Mouse (Mus musculus): ENCODE results near the gene Ikbke. TPM values are rescaled to one million over a fixed set of nuclear protein-coding genes. Genes with fewer than 3 reads are reported as not detected.
A peak's percentile ranks its signal among the peaks of the same experiment; 100 is the strongest.

The Ikbke gene
- total and polyA plus RNA-seq, 2 experiments = 15.6 to 20.7 TPM

GRCm38 (mm10) chr1:131298171-131298570, 18.8 kb upstream of the Ikbke start:
- Histone ChIP-seq H3K4me1 (ENCODE audit: control insufficient read depth, insufficient read depth, low read length) (no peaks in the 10 kb centered on the region), H3K79me2 (ENCODE audit: control insufficient read depth, insufficient read depth, low read length) (no peaks in the 10 kb centered on the region), H3K27me3 (ENCODE audit: control insufficient read depth, insufficient read depth, low read length) (no peaks in the 10 kb centered on the region), H3K27ac (replicated peaks; ENCODE audit: insufficient read depth, low read depth, low read length) (no peak overlapping the region), H3K36me3 (ENCODE audit: control insufficient read depth, insufficient read depth, low read length) (peaks cover 14% of the 10 kb centered on the region), H3K9ac (ENCODE audit: low read depth, low read length) (no peak overlapping the region), H3K4me3 (ENCODE audit: insufficient read depth, low read depth, low read length) (no peak overlapping the region)
- 95% methylated on average over 9 of the region's 9 CpGs for WGBS
- no peak for TF ChIP-seq CTCF (IDR thresholded peaks at IDR 0.05; ENCODE audit: low read depth, low read length)
- no peak for DNase-seq (ENCODE audit: extremely low read depth, low read depth, low spot score)

DNA sequence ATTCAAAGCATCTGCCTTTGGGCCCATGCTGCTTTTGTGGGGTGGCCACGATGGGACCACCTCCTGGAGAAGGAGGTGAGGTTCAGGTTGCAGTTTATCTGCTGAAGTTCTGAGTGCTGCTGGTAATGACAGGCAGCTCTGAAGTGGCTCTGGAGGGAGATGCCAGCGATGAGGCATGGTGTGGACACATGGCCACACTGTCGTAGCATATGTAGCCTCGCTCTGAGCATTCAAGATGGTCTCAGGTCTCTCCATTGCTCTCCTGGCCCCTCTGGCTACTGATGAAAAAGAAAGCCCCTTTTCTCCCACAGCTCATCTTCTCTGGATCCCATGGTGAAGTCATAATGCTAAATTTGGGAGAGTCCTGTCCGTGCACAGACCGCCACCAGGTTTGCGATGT, 17.3 kb upstream of the Ikbke start:
- WGBS = 94% methylated on average over 7 of the region's 7 CpGs
- Histone ChIP-seq H3K79me2 (ENCODE audit: control insufficient read depth, insufficient read depth, low read length) (no peaks in the 10 kb centered on the region), H3K9ac (ENCODE audit: low read depth, low read length) (no peak overlapping the region), H3K4me3 (ENCODE audit: insufficient read depth, low read depth, low read length) (no peak overlapping the region), H3K27ac (replicated peaks; ENCODE audit: insufficient read depth, low read depth, low read length) (no peak overlapping the region), H3K27me3 (ENCODE audit: control insufficient read depth, insufficient read depth, low read length) (no peaks in the 10 kb centered on the region), H3K4me1 (ENCODE audit: control insufficient read depth, insufficient read depth, low read length) (no peaks in the 10 kb centered on the region), H3K36me3 (ENCODE audit: control insufficient read depth, insufficient read depth, low read length) (peaks cover 18% of the 10 kb centered on the region)
- TF ChIP-seq POLR2A (IDR thresholded peaks at IDR 0.05; ENCODE audit: extremely low read depth, insufficient read depth, low read length) = no peak
- no peak for TF ChIP-seq CTCF (IDR thresholded peaks at IDR 0.05; ENCODE audit: low read depth, low read length)
- no peak for DNase-seq (ENCODE audit: extremely low read depth, low read depth, low spot score)

GRCm38 (mm10) chr1:131295200-131295599, 15.8 kb upstream of the Ikbke start:
- no peaks in the 10 kb centered on the region for H3K27me3 ChIP-seq (ENCODE audit: control insufficient read depth, insufficient read depth, low read length)
- H3K4me3 ChIP-seq (ENCODE audit: insufficient read depth, low read depth, low read length) = no peak overlapping the region
- no peak overlapping the region for H3K27ac ChIP-seq (replicated peaks; ENCODE audit: insufficient read depth, low read depth, low read length)
- H3K79me2 ChIP-seq (ENCODE audit: control insufficient read depth, insufficient read depth, low read length) = no peaks in the 10 kb centered on the region
- peaks cover 18% of the 10 kb centered on the region for H3K36me3 ChIP-seq (ENCODE audit: control insufficient read depth, insufficient read depth, low read length)
- DNase-seq (ENCODE audit: extremely low read depth, low read depth, low spot score) = no peak
- TF ChIP-seq POLR2A (IDR thresholded peaks at IDR 0.05; ENCODE audit: extremely low read depth, insufficient read depth, low read length) (no peak), CTCF (IDR thresholded peaks at IDR 0.05; ENCODE audit: low read depth, low read length) (no peak)
- H3K9ac ChIP-seq (ENCODE audit: low read depth, low read length) = no peak overlapping the region
- no peaks in the 10 kb centered on the region for H3K4me1 ChIP-seq (ENCODE audit: control insufficient read depth, insufficient read depth, low read length)
- WGBS = 68% methylated on average over 8 of the region's 8 CpGs

- H3K4me3 ChIP-seq (ENCODE audit: insufficient read depth, low read depth, low read length) = no peak overlapping the region
- no peak overlapping the region for H3K27ac ChIP-seq (replicated peaks; ENCODE audit: insufficient read depth, low read depth, low read length)
- TF ChIP-seq POLR2A (IDR thresholded peaks at IDR 0.05; ENCODE audit: extremely low read depth, insufficient read depth, low read length) = no peak
- TF ChIP-seq CTCF (IDR thresholded peaks at IDR 0.05; ENCODE audit: low read depth, low read length) = no peak
- H3K9ac ChIP-seq (ENCODE audit: low read depth, low read length) = no peak overlapping the region
- DNase-seq (ENCODE audit: extremely low read depth, low read depth, low spot score) = no peak
- H3K27me3 ChIP-seq (ENCODE audit: control insufficient read depth, insufficient read depth, low read length) = no peaks in the 10 kb centered on the region
- peaks cover 12% of the 10 kb centered on the region for H3K36me3 ChIP-seq (ENCODE audit: control insufficient read depth, insufficient read depth, low read length)
- H3K79me2 ChIP-seq (ENCODE audit: control insufficient read depth, insufficient read depth, low read length) = no peaks in the 10 kb centered on the region
- no peaks in the 10 kb centered on the region for H3K4me1 ChIP-seq (ENCODE audit: control insufficient read depth, insufficient read depth, low read length)
- 75% methylated on average over 2 of the region's 2 CpGs for WGBS
Observed at GRCm38 (mm10) chr1:131293922-131294250, 14.5 kb upstream of the Ikbke start.

- DNase-seq (ENCODE audit: extremely low read depth, low read depth, low spot score) = no peak
- H3K36me3 ChIP-seq (ENCODE audit: control insufficient read depth, insufficient read depth, low read length) = peaks cover 12% of the 10 kb centered on the region
- no peaks in the 10 kb centered on the region for H3K27me3 ChIP-seq (ENCODE audit: control insufficient read depth, insufficient read depth, low read length)
- H3K4me1 ChIP-seq (ENCODE audit: control insufficient read depth, insufficient read depth, low read length) = peaks cover 2% of the 10 kb centered on the region
- H3K79me2 ChIP-seq (ENCODE audit: control insufficient read depth, insufficient read depth, low read length) = no peaks in the 10 kb centered on the region
- no peak overlapping the region for H3K27ac ChIP-seq (replicated peaks; ENCODE audit: insufficient read depth, low read depth, low read length)
- H3K4me3 ChIP-seq (ENCODE audit: insufficient read depth, low read depth, low read length) = no peak overlapping the region
- TF ChIP-seq POLR2A (IDR thresholded peaks at IDR 0.05; ENCODE audit: extremely low read depth, insufficient read depth, low read length) (no peak), CTCF (IDR thresholded peaks at IDR 0.05; ENCODE audit: low read depth, low read length) (no peak)
- H3K9ac ChIP-seq (ENCODE audit: low read depth, low read length) = no peak overlapping the region
- WGBS = 93% methylated on average over 4 of the region's 4 CpGs
Observed at GRCm38 (mm10) chr1:131293221-131293921, 14.0 kb upstream of the Ikbke start.

DNA sequence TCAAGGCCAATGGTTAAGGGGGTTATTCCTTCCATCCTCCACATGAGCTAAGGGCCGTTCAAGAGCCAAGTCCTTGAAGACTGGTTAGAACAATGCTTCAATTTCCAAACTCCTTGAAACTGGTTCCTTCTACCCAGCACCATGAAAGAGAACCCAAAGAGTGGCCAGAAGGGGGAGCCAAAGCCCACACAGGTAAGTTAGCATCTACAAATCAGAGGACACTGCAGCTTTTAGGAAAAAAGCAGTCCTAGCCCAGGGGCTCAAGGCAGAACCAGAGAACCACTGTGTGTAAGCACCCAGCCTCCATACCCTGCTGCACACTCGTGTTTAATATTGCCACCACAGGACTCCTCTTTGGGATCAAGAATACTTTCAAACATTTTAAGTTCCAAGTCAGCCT, 11.2 kb upstream of the Ikbke start:
- no peak overlapping the region for H3K27ac ChIP-seq (replicated peaks; ENCODE audit: insufficient read depth, low read depth, low read length)
- peaks cover 11% of the 10 kb centered on the region for H3K4me1 ChIP-seq (ENCODE audit: control insufficient read depth, insufficient read depth, low read length)
- no peak overlapping the region for H3K4me3 ChIP-seq (ENCODE audit: insufficient read depth, low read depth, low read length)
- TF ChIP-seq POLR2A (IDR thresholded peaks at IDR 0.05; ENCODE audit: extremely low read depth, insufficient read depth, low read length) (no peak), CTCF (IDR thresholded peaks at IDR 0.05; ENCODE audit: low read depth, low read length) (peak; percentile 57)
- H3K9ac ChIP-seq (ENCODE audit: low read depth, low read length) = no peak overlapping the region
- peak; percentile 50 for DNase-seq (ENCODE audit: extremely low read depth, low read depth, low spot score)
- H3K27me3 ChIP-seq (ENCODE audit: control insufficient read depth, insufficient read depth, low read length) = no peaks in the 10 kb centered on the region
- H3K36me3 ChIP-seq (ENCODE audit: control insufficient read depth, insufficient read depth, low read length) = peaks cover 9% of the 10 kb centered on the region
- 52% methylated on average over 2 of the region's 2 CpGs for WGBS
- H3K79me2 ChIP-seq (ENCODE audit: control insufficient read depth, insufficient read depth, low read length) = no peaks in the 10 kb centered on the region
